Mouse (Mus musculus) kidney, adult 2 months (tissue): ENCODE measurements at regions not wholly inside any gene's neighbourhood (a gene's known extent, or its start where the extent isn't known, plus 50 kb on each side); places are given as distances from the start of the nearest gene placed in this dataset.

Experiments
- CTCF ChIP-seq: fragments of 200-500 bp; conservative IDR thresholded peaks from 2 replicates; pipeline ENCODE4 v1.5.1; 2011; ENCODE audit warnings: low read depth, mild to moderate bottlenecking, control low read depth, low read length, moderate library complexity, mixed read lengths; ENCODE audit not compliant: insufficient read depth, insufficient read length
- POLR2A ChIP-seq: fragments of 200-500 bp; IDR thresholded peaks from one replicate; pipeline ENCODE4 v1.6.1; 2011; ENCODE audit warnings: low read depth, low read length, control low read depth

- TF ChIP-seq POLR2A, result no peak
- no peak for TF ChIP-seq CTCF
These were observed 68.0 kb upstream of the Gm10181 start for GRCm38 (mm10) chr9:25021095-25021691.
